Comparison of ENCODE assay signal across 8 mouse cellular contexts in the genomic region with DNA sequence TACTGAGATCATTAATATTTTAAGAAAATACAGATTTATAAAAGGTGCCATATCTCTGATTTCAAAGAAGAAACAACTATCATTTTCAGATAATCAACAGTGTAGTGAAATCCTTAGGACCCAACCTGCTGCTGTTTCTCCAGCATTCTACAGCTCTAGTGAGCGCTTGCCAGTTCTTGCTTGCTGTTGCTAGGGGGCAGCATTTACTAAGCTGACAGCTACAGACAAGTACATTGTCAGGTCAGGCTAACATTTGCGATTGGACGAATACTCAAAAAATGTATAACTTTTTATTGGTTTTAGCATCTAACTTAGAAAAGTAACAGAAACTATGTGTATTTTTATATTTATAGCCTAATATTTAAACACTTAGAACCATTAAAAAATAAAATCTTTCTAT.
DNase-seq lines count a peak whose midpoint lies in the region; ATAC-seq lines count a peak whose summit lies in the region.

No protein-coding gene starts in this region.

- no peaks in the 10 kb centered on the region for H3K36me3 ChIP-seq in limb, embryonic 10.5 days
- no peaks in the 10 kb centered on the region for H3K36me3 ChIP-seq in midbrain, embryonic 13.5 days

- no peak overlapping the region for H3K4me2 ChIP-seq in midbrain, embryonic 13.5 days (replicated peaks)

- ATAC-seq in midbrain, embryonic 13.5 days, result peak; percentile 73

- peak; percentile 36 for DNase-seq in urinary bladder, postnatal 25 days (ENCODE audit: low spot score)
- DNase-seq in urinary bladder, postnatal 10 days (ENCODE audit: low spot score), result no peak
- DNase-seq in cerebellum, postnatal 10 days, result peak; percentile 76 to 81
- peak; percentile 31 for DNase-seq in gastrocnemius, postnatal 10 days
- peak; percentile 33 for DNase-seq in kidney, adult 18-20 months
- DNase-seq in limb, embryonic 10.5 days (ENCODE audit: low spot score), result peak; percentile 37
- DNase-seq in thymus, postnatal 0 days (ENCODE audit: low spot score), result peak; percentile 55

- no peak overlapping the region for H3K27ac ChIP-seq in limb, embryonic 10.5 days
- no peak overlapping the region for H3K27ac ChIP-seq in midbrain, embryonic 13.5 days

- no peak overlapping the region for H3K4me3 ChIP-seq in limb, embryonic 10.5 days
- H3K4me3 ChIP-seq in midbrain, embryonic 13.5 days (replicated peaks), result no peak overlapping the region

- no peaks in the 10 kb centered on the region for H3K27me3 ChIP-seq in limb, embryonic 10.5 days (ENCODE audit: low read depth, poor library complexity, severe bottlenecking)
- H3K27me3 ChIP-seq in midbrain, embryonic 13.5 days, result no peaks in the 10 kb centered on the region

- no peak overlapping the region for H3K9ac ChIP-seq in midbrain, embryonic 13.5 days (replicated peaks)

- no peaks in the 10 kb centered on the region for H3K9me3 ChIP-seq in limb, embryonic 10.5 days (replicated peaks)
- H3K9me3 ChIP-seq in midbrain, embryonic 13.5 days, result no peaks in the 10 kb centered on the region

- 53% methylated on average over 3 of the region's 3 CpGs for WGBS in limb, embryonic 10.5 days
- WGBS in midbrain, embryonic 13.5 days, result 21% methylated on average over 3 of the region's 3 CpGs

- no peaks in the 10 kb centered on the region for H3K4me1 ChIP-seq in limb, embryonic 10.5 days
- peaks cover 23% of the 10 kb centered on the region for H3K4me1 ChIP-seq in midbrain, embryonic 13.5 days (replicated peaks)
